Mouse (Mus musculus) gastrocnemius, postnatal 4 days (tissue): ENCODE measurements around the gene Ddx28. TPM values are rescaled to one million over a fixed set of nuclear protein-coding genes. Genes with fewer than 3 reads are reported as not detected.
"Not testable (repeated sequence)": the region's sequence is repeated elsewhere in the genome, so short reads cannot be mapped to it uniquely, and the experiment has no call there.

Experiments
- DNase-seq, 2 experiments: peaks; one replicate each; pipeline ENCODE4 v3.0.0; 2021 to 2022; ENCODE audit warnings: low spot score in 2 of 2, mixed read lengths in 2 of 2
- total RNA-seq, 2 experiments: library from RNA; stranded (reverse); gene quantifications; 2 replicates each; pipeline ENCODE4 v1.2.3; 2021

Gene Ddx28
- total RNA-seq, 2 experiments from 2014 or later: 10.8 to 11.7 TPM

GRCm38 (mm10) chr8:106017130-106017529 lies 5.4 kb upstream of the Ddx28 start:
- DNase-seq: no peak

- no peak for DNase-seq
These were observed 4.6 kb upstream of the Ddx28 start for GRCm38 (mm10) chr8:106016284-106016683.

- DNase-seq: not testable (repeated sequence)
These were observed 521 bp upstream of the Ddx28 start for GRCm38 (mm10) chr8:106012203-106012602.

GRCm38 (mm10) chr8:106010748-106011642 lies 687 bp downstream of the Ddx28 start:
- peak; percentile 80 to 93 for DNase-seq

GRCm38 (mm10) chr8:106007891-106008290 lies 3.8 kb downstream of the Ddx28 start:
- not testable (repeated sequence) for DNase-seq

- DNase-seq: no peak
These were observed 4.5 kb downstream of the Ddx28 start for GRCm38 (mm10) chr8:106007135-106007534.

- DNase-seq: no peak
These were observed 5.3 kb downstream of the Ddx28 start for GRCm38 (mm10) chr8:106006413-106006812.

GRCm38 (mm10) chr8:106005875-106006274 lies 5.8 kb downstream of the Ddx28 start, which contains the start of gene Dpep2nb:
Gene Dpep2nb (minus strand): TSS chr8:106005975.
- no peak for DNase-seq

- DNase-seq: no peak
These were observed 7.0 kb downstream of the Ddx28 start for GRCm38 (mm10) chr8:106004538-106005207.

- DNase-seq: no peak
These were observed 9.8 kb downstream of the Ddx28 start for GRCm38 (mm10) chr8:106001908-106002307.

- DNase-seq: no peak
These were observed 12.7 kb downstream of the Ddx28 start for GRCm38 (mm10) chr8:105998971-105999370.

GRCm38 (mm10) chr8:105996359-105996758 lies 15.3 kb downstream of the Ddx28 start:
- no peak for DNase-seq

GRCm38 (mm10) chr8:105993226-105993625 lies 18.5 kb downstream of the Ddx28 start:
- DNase-seq: no peak

GRCm38 (mm10) chr8:105992499-105992898 lies 19.2 kb downstream of the Ddx28 start:
- DNase-seq: no peak

GRCm38 (mm10) chr8:105991546-105991945 lies 20.1 kb downstream of the Ddx28 start:
- no peak for DNase-seq

- peak; percentile 72 to 79 for DNase-seq
These were observed 20.8 kb downstream of the Ddx28 start, which contains the start of gene Dus2 for GRCm38 (mm10) chr8:105990856-105991387. Gene Dus2 (plus strand): TSS chr8:105991337.

- no peak for DNase-seq
These were observed 23.1 kb downstream of the Ddx28 start for GRCm38 (mm10) chr8:105988546-105988945.

- not testable (repeated sequence) for DNase-seq
These were observed 28.3 kb downstream of the Ddx28 start for GRCm38 (mm10) chr8:105983406-105983805.

- DNase-seq: no peak
These were observed 30.5 kb downstream of the Ddx28 start for GRCm38 (mm10) chr8:105981146-105981545.

- DNase-seq: no peak
These were observed 32.4 kb downstream of the Ddx28 start, which contains the start of gene Dpep3 for GRCm38 (mm10) chr8:105979325-105979724. Gene Dpep3 (minus strand): TSS chr8:105979429.

- no peak for DNase-seq
These were observed 36.3 kb downstream of the Ddx28 start for GRCm38 (mm10) chr8:105975363-105975762.
